Mouse (Mus musculus) cerebellum, adult 2 months (tissue): ENCODE results near the gene Tpk1.

Experiments used
- CTCF ChIP-seq: fragments of 200-500 bp; IDR thresholded peaks from 2 replicates; pipeline ENCODE4 v1.5.1; 2011; ENCODE audit warnings: low read depth, mild to moderate bottlenecking, control low read depth, low read length, moderate library complexity, borderline replicate concordance; ENCODE audit not compliant: insufficient read depth
- POLR2A ChIP-seq: fragments of 200-500 bp; IDR thresholded peaks from 2 replicates; pipeline ENCODE4 v1.6.1; 2011; ENCODE audit warnings: low read length, control low read depth, borderline replicate concordance; ENCODE audit not compliant: insufficient read depth

- TF ChIP-seq CTCF: no peak
- no peak for TF ChIP-seq POLR2A
Measured at GRCm38 (mm10) chr6:43516593-43517315, 149.3 kb downstream of the Tpk1 start.
